In genomic region chr10:29211453-29211852, GRCm38 (mm10) we compare ENCODE assay signal across 8 mouse cellular contexts. TPM values are rescaled to one million over a fixed set of nuclear protein-coding genes. Genes with fewer than 3 reads are reported as not detected.
A peak's percentile ranks its signal among the peaks of the same experiment; 100 is the strongest.
DNase-seq lines count a peak whose midpoint lies in the region; ATAC-seq lines count a peak whose summit lies in the region.

9330159F19Rik (plus strand) TSS chr10:29211606.

- WGBS in kidney, embryonic 15.5 days = 8% methylated on average over 4 of the region's 4 CpGs
- 11% methylated on average over 4 of the region's 4 CpGs for WGBS in midbrain, embryonic 16.5 days

- H3K36me3 ChIP-seq in kidney, embryonic 15.5 days = no peaks in the 10 kb centered on the region
- no peaks in the 10 kb centered on the region for H3K36me3 ChIP-seq in midbrain, embryonic 16.5 days (ENCODE audit: control insufficient read depth, insufficient read depth, low read length)

- no peaks in the 10 kb centered on the region for H3K27me3 ChIP-seq in kidney, embryonic 15.5 days
- H3K27me3 ChIP-seq in midbrain, embryonic 16.5 days (ENCODE audit: control insufficient read depth, insufficient read depth, low read depth, low read length) = no peaks in the 10 kb centered on the region

- H3K4me3 ChIP-seq in kidney, embryonic 15.5 days (replicated peaks) = no peak within 1 kb of the TSS
- no peak within 1 kb of the TSS for H3K4me3 ChIP-seq in midbrain, embryonic 16.5 days (ENCODE audit: low read depth, low read length)

- DNase-seq in kidney, postnatal 25 days = no peak
- DNase-seq in embryo, embryonic 10.5 days (ENCODE audit: low spot score) = peak; percentile 81
- DNase-seq in gastrocnemius, postnatal 36 days = peak; percentile 29 to 30
- DNase-seq in left cerebral cortex, postnatal 14 days (ENCODE audit: low spot score in 2 of 2) = peak; percentile 53 to 77
- no peak for DNase-seq in ovary, adult 18-20 months (ENCODE audit: low spot score)

- no peak within 1 kb of the TSS for H3K27ac ChIP-seq in kidney, embryonic 15.5 days
- no peak within 1 kb of the TSS for H3K27ac ChIP-seq in midbrain, embryonic 16.5 days (ENCODE audit: low read length)

- intact Hi-C loops in gastrocnemius, postnatal 36 days (cut with DNase I) = no loop called here
- intact Hi-C loops in left cerebral cortex, postnatal 14 days (cut with DNase I) = no loop called here

- H3K4me1 ChIP-seq in kidney, embryonic 15.5 days = no peaks in the 10 kb centered on the region; the same call in 1 of the 2 replicates
- H3K4me1 ChIP-seq in midbrain, embryonic 16.5 days (ENCODE audit: control insufficient read depth, insufficient read depth, low read length) = no peaks in the 10 kb centered on the region

- ATAC-seq in kidney, embryonic 15.5 days (replicated peaks; ENCODE audit: low FRiP score) = peak; percentile 93
- no peak for ATAC-seq in midbrain, embryonic 16.5 days
- no peak for ATAC-seq in activated CD4-positive, CD25-positive, alpha-beta regulatory T cell, adult 4 months

- H3K9me3 ChIP-seq in kidney, embryonic 15.5 days (replicated peaks) = no peaks in the 10 kb centered on the region
- H3K9me3 ChIP-seq in midbrain, embryonic 16.5 days (replicated peaks; ENCODE audit: control insufficient read depth, low read length, poor library complexity, severe bottlenecking) = no peaks in the 10 kb centered on the region

- no peak within 1 kb of the TSS for H3K9ac ChIP-seq in kidney, embryonic 15.5 days
- H3K9ac ChIP-seq in midbrain, embryonic 16.5 days (ENCODE audit: low read depth, low read length) = no peak within 1 kb of the TSS

- no peak within 1 kb of the TSS for H3K4me2 ChIP-seq in kidney, embryonic 15.5 days
- no peak within 1 kb of the TSS for H3K4me2 ChIP-seq in midbrain, embryonic 16.5 days (ENCODE audit: low read length)

RNA-seq across cellular contexts. Expression of gene 9330159F19Rik, which starts in this region (rescaled TPM):
- polyA plus RNA-seq in kidney, embryonic 15.5 days (2015; fragmentation: Nextera tagmentation; extraction: Ambion mirVana) = 0.08 and 0.31 TPM in 2 replicates
- total RNA-seq in gastrocnemius, postnatal 36 days (2021) = 10 to 100 TPM; 49.3 to 52.6 TPM
- total RNA-seq in left cerebral cortex, postnatal 14 days (2021) = 10 to 100 TPM; 68.6 to 76.3 TPM
- polyA plus RNA-seq in midbrain, embryonic 16.5 days (2015; fragmentation: Nextera tagmentation; extraction: Ambion mirVana) = 35.1 and 39.6 TPM in 2 replicates
- polyA plus RNA-seq in activated CD4-positive, CD25-positive, alpha-beta regulatory T cell, adult 4 months (2017; shearing (Covaris generic)) = under 1 TPM in 1 of 2 experiments, not detected in 1; 0.17 TPM

Comparison
In these comparisons a context has a peak if more than half of its experiments do, and no peak if none do; other contexts are left out.
1. RNA of gene 9330159F19Rik (polyA plus RNA-seq): 35.1 to 39.6 TPM in midbrain, embryonic 16.5 days; 0.08 to 0.31 TPM in kidney, embryonic 15.5 days and 0.17 TPM in activated CD4-positive, CD25-positive, alpha-beta regulatory T cell, adult 4 months; every median in the first group is over 10 times any median in the second.
2. Peak in ATAC-seq in kidney, embryonic 15.5 days; RNA of the gene not detected or under 1 TPM.
3. DNase-seq: peak in embryo, embryonic 10.5 days (single experiment), gastrocnemius, postnatal 36 days (2 of 2) and left cerebral cortex, postnatal 14 days (2 of 2); none in kidney, postnatal 25 days (0 of 2) and ovary, adult 18-20 months (single experiment).